Mouse (Mus musculus) ES-CJ7 (cell line): ENCODE measurements around the gene Igf1r.

Source experiments
- DNase-seq: peaks from one replicate; pipeline ENCODE4 v3.0.0; 2011; ENCODE audit warnings: low read depth, low spot score

Igf1r gene

DNA sequence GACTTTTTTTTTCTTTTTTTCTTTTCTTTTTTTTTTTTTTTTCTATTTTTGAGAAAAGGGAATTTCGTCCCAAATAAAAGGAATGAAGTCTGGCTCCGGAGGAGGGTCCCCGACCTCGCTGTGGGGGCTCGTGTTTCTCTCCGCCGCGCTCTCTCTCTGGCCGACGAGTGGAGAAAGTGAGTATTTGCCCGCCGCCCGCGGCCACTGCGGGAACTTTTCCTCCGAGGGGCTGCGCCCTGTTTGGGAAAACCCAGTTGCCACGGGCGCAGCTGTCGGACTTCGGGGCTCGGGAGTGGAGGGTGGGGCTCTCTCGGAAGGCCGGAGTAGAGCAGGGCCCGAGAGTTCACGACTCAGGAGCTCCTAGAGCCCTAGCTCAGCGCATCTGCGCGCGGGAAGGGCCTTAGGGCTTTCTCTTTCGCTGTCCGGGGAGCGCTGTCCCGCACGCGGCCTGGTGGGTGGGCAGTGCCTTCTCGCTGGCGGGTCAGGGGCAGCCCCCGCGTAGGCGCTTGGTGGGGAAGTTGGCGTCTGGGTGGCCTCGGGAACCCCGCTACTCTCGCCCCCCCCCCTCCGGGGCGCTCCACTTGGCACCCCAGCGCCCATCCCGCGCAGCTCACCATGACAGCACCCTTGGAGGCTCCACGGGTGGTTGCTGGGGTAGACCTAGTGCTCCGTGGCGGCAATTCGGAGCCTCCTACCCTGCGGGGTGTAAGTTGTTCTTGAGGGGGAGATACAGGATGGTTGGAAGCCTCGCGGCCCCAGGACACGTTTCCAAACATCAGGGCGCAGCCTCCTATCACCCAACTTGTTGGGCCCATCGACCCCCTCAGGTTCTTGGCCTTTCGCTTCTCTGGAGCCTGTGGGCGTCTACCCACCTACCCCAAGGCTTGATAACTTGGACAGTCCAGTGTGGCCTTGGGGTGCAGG, at the start of gene Igf1r:
Igf1r (plus strand) TSS at position 51 of the 924 bp plus-strand sequence.
- peak; percentile 37 for DNase-seq

DNA sequence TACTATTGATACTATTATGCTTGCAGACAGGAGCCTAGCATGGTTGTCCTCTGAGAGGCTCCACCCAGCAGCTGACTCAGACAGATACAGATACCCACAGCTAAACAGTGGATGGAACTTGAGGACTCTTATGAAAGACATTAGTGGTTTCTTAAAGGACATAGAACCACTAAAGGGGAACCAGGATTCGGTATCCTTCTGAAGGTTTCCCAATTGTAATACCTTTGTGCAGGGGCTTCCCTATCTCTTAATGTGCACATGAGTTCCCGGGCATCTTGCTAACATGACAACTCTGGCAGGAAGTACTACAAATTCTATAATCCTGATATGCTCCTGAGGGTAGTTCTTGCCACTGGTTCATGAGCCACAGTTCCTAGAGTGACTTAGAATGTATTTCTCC, 46.3 kb upstream of the Igf1r start:
- DNase-seq = no peak

DNA sequence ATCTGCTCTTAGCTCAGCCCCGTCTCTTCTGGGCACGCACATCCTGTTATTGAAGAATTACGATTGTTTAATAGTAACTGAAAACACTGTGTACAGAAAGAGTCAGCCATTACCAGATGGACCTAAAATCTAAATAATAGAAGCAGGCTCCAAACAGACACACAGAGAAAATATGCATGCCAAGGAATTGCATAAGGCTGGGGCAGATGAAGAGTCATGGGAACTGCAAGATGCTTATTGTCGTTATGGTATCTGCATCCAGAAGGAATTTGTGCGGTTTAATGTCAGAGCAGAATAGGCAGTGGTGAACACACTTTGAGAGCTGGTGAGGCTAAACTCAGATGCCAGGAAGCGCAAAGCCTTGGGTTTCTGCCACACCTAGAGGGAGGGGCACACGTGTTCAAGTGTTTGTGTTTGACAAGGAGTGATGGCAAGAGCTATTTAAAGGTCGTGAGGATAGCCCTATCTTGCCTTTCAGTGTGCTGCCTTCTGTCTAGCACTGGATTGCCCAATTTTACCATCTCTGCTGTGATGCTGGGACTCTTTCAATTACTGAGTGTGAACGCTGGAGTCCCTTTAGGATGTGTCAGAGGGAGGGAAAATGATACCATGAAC, 44.7 kb upstream of the Igf1r start:
- DNase-seq = no peak

DNA sequence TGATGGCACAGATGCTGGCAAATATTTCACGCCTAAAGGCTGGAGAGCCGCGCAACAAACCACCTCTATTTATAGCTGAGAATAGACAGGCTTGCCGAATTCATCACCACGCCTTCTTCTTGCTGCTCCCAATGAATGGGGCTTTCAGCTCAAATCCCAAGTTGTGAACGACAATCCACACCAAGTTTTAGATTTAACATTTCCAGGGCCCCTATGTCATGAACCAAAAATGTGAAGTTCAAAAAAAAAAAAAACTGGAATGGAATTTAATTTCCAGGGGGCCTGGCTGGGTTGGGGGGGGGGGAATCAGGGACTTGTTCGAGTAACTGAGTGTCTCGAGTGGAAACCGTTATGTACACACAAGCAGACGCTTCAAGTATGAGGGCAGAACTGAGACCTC, 42.1 kb upstream of the Igf1r start:
- DNase-seq = no peak

DNA sequence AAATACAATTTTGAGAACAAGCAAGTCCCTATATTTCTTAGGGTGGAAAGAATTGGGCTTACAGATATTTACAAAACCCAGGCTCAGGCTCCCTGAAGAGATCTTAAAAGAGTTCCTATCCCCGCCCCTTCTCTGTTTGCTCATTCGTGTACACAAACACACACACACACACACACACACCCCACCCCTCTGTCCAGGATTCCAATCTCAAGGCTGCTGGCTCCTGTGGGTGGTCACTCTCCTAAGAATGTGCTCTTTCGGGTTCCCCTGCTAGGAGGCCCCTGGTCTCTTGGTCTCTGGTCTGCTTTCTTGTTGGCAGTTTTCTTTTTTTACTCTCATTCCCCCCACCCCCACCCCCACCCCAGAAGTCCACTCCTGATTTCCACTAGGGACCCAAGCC, 41.7 kb upstream of the Igf1r start:
- DNase-seq = no peak

DNA sequence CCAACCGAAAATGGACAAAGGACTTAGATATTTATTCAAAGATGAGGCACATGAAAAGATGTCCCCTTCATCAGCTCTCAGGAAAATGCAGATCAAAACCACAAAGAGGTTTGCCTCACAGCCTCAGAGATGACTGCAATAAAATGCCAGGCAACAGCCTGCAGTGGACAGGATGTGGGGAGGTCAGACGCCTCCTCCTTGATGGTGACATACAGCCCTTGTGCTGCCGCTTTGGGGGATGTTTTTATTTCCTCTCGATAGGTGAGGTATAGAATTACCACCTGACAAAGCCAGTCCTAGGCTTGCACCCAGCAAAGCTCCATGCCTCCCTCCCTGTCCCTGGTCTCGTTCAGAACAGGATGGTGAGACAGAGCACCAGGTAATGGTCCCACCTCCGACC, 40.8 kb upstream of the Igf1r start:
- no peak for DNase-seq

DNA sequence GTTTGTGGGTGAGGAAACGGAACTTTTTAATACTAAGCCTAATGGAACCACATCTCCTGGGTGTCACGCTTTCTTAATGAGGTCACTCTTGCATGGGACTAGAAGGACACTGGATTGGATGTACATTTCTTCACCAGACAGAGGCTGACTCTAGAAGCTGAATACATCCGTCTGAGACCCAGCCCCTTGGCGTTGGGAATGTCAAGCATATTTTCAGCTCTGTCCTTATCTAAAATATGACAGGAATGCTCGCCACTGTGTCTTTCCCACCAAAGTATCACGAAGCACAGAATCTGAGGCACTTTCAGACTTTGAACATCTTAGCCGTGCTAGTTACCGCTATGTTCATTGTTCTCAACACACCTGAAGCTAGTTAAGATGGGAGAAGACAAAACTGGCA, 35.7 kb upstream of the Igf1r start:
- no peak for DNase-seq

DNA sequence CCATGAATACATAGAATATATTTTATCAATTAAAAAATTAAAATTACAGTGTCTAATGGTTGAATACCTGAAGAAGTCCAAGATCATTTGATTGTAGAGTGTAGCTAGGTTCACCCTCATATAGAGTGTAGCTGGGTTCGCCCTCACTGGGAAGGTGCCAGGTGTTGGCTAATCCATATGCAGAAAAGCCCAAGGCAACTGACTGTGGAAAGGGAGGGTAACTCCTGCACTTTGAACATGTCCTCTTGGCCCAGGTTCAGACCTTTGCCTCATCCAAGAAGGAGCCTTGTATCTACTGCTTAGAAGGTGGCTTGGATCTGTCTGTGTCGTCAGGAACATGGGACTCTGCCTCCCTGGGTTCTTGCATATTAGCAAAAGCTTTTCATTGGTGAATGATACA, 34.9 kb upstream of the Igf1r start:
- no peak for DNase-seq

DNA sequence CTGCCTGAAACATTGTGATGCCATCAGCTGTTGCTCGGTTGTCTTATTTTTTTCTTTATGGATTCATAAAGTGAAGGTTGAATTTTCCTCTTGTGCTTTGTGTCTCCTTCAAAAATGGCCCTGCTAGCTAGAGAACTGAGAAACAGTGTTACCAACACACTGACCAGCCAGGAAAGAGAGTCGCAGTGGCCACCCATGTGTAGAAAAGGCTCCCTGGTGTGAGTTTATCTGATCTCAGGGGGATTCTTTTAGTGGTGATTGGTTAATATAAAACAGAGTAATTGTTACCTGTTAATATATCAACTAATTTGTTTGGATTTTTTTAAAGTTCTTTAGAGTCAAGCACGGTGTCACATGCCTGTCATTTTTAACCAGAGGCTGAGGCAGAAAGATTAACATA, 33.2 kb upstream of the Igf1r start:
- no peak for DNase-seq

DNA sequence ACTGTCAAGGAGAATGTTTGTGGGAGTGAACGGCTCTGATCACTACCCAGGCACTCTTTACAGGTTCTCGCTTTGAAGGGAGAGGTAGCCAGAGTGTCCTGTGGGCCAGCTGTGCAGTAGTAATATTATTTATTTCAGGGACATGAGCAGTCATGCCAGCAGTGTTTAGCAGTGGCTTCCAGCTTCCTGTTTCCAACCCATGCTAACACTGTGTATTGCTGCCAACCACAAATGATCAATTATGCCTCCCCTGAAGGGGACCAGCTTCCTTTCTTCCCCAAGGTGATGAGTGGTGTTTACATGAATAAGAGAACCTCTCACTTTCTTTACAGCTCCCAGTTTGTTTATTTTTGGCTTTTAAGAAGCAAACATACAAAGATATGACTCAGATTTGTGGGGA, 28.4 kb upstream of the Igf1r start:
- DNase-seq = no peak

DNA sequence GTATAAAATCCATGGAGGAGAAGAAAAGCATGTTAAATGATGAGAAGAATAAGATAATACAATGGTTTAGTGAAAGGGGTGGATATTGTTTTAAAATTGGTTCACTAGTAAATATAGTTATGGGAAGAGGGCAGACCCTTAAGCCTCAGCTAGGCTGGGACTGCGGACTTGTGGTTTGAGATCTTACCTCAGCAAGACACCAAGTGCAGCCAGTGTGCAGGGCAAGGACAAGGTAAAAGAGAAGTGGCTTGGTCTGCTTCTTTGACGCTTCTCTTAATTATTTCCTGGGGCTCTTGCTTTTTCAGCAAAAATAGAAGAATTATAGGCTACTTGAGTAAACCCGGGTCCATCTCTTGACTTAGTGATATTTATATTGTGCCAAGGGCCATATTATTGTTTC, 22.5 kb upstream of the Igf1r start:
- DNase-seq = no peak

DNA sequence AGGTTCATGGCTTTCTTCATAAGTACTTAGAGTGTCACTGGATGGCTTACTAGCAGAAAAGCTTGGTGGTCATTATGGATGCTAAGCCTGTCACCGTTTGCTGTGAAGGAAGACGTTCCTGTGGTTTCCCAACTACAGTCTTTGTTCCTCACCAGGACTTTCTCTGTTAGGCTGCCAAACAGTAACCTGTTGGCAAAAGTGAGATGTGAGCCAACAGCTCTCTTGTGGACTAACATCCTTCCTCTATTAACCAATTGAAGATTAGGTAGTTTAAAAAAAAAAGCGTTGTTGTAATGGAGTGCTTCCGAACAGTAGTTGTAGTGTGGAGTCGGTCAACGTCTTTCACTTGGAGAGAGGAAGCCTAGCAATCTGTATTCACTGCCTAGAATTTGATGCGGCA, 15.8 kb upstream of the Igf1r start:
- no peak for DNase-seq

DNA sequence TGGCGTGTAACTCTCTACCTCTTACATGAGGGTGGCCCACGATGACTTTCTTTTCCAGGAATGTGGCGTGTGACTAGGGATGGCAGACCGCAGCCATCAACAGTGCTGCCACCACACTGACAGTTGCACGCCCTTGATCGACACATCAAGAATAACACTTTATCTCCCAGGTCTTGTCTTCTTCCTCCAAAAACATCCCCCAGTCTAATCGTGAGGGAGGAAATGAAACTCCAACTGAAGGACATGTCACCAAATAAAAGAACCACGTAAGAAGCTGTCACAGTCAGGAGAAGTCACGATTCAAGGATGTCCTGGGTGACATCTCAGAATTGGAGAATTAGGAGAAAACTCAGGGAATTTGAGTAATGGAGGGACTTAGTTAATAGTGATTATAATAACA, 8.8 kb upstream of the Igf1r start:
- no peak for DNase-seq

DNA sequence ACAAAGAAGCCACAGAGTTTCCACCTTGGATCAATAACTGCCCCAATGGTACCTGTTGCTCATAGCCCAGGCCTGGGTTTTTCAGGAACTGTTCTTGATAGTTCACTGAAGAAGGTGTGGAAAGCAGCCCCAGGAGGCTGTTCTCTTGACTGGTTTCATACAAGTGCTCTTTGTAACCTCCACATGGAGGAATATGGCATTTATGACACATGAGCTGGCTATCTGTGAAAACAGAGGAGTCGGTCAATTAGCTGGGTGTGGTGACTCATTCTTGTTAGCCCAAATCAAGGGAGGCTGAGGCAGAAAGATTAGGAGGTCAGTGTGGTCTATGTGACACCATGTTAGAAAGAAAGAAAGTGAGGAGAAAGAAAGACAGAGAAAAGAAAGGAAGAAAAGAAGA, 5.7 kb upstream of the Igf1r start:
- no peak for DNase-seq

DNA sequence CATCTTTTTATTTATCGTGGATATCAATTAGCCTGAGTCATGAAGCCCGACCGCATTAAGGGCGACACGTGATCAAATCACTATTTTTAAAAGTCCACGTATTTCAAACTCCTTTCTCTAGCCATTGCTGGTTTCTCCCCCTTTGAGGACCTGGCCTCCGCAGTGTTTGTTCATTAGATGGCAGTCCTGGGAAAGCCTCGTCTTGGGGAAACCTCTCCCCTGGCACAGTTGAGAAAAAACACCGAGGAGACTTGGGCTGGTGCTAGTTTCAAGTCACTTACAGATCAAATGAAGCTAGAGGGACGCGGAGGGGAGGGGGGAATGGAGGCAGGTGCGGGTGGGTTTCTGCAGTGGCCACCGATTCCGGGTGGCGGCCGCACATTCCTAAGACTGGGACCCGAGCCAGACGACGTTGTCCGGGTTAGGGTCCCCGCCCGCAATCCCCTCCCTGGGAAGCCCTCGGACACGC, 2.2 kb upstream of the Igf1r start:
- DNase-seq = peak; percentile 68

DNA sequence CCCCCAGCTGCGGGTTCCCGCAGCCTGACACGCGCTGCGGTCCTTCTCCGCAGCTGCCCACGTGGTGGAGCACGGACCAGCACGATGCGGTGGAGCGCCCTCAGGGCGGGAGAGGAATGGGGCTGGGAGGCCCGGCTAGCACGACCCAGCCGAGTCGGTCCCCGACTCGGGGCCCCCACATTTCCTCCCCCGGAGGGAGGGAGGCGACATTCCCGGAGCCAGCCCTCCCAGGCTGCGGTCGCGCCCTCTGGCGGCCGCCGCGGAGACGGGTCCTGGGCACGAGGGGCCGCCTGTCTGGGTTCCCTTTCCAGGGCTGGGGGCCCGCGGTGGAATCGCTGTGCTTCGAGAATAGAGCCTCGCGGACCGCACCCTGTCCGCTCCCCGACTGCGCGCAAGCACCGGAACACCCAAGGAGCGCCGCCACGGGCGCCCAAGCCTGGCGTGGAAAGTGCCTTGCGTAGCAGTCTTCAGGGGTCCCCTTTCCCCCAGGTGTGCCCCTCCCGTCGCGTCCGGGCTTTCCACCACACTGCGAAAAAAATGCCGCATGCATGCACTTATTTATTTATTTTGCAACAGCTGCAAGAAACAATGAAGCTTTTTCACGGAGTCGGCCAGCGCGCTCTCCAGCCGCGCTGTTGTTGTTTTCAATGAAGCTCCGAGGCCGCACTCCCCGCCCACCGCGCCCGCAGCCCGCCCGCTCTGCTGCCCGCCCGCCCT, 1.7 kb upstream of the Igf1r start:
- DNase-seq = peak; percentile 79

DNA sequence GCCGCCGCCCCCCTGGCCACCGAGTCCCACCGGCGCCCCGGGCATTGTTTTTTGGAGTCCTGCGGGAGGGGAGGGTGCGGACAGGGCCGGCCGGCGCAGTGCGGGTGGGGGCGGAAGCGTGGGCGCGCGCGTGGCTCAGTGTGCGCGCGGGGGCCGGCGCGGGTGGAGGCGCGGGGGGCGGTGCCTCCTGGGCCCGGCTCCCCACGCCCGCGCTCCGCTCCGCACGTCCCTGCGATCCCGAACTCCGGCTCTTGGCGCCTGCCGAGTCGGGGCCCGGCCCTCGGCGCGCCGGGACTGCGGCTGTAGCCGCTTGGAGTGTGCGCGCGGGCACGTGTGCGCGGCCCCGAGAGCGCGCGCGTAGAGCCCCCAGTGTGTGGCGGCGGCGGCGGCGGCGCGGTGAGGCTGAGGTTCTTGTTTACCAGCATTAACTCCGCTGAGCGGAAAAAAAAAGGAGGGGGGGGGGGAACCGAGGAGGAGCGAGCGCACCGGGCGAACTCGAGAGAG, 1.0 kb upstream of the Igf1r start:
- peak; percentile 87 for DNase-seq

DNA sequence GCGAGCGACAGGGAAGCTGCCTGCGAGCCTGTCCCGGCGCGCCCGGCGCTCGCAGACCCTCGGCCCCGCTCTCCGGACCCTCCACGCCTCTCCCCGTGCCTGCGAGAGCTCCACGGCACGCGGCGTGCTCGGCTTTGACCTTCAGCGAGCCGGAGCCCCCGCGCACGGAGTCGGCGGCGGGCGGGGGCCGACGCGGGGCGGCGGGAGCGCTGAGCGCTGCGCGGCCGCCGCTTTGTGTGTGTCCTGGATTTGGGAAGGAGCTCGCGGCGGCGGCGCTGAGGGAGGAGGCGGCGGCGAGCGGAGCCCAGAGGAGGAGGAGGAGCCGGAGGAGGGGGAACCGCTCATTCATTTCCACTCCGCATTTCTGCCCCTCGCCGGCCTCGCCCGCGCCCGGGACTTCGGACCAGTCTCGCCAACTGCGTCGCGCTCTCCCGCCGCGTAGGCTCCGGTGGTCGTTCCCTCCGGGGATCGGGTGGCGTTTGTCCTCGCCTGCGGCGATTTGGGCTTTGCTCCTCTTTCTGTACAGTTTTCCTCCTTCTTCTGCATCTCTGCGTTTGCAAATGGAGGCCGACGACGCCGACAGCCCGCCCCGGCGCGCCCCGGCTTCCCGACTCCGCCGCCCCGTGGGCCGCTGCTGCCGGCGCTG, 468 bp upstream of the Igf1r start:
- peak; percentile 66 for DNase-seq

DNA sequence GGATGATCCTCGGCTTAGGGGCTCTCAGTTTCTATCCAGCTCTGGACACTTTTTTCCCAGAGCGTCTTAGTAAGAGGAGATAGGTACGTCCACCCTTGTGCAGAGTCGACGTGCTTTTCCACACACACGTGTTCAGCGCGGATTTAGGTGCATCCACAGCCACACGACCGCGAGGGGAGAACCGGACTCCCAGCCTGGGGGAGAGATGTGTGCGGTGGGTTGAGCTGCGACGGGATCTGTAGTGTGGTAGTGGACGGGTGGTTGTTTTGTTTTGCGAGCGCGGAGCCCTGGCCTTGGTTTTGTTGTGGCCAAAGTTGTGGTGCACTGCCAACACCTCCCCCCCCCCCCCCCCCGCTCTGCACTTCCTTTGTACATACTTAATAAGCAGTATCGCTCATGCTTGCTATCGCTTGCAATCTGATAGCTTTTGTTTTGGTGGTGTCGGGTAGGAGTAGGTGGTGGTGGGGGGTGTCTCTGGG, 1.2 kb downstream of the Igf1r start:
- DNase-seq = no peak

DNA sequence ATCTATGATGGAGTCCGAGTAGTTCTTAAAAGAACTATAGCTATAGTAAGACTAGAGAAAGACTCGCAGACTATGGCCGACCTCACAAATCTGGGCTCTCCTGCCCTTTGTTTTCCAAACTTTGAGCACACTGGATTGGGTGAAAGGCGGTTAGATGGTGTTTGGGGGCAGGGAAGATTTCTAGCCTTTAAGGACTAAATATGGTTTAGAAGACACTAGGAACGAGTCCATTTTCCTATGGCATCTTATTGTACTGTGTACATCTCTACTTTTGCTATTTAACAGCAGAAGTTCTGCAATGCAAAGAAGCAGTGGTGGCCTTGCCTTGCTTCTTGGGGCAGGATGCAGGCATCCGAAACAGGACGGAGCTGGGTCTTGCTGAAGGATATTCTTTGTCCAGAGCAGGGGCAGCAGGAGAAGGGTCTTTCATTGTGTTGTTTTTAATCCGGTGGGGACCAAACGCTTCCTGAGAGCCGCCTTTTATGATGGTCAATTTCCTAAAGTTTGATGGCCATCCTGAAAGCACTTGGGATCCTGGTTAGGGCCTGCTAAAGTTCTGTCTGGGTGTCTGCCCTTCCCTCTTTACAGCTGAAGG, 2.1 kb downstream of the Igf1r start:
- DNase-seq = no peak

DNA sequence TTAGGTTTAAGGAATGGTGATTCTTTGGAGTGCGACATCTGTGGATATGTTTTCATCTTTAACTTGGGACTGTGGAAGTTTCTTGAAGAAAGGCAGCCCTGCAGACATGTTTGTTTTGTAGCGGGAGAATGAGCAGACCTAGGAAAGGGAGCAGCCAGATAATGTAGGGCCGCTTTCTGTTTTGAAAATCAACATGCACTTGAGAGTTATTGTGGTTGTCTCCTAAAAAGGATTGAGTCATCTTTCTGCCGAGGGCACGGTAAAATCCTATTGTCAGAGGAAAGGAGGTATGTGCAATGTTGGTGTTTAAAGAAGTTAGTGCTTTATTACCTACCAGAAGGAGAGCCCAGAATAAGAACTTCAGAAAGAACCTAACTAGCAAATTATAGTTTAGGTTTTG, 2.6 kb downstream of the Igf1r start:
- DNase-seq = no peak
